Mouse (Mus musculus): ENCODE measurements at regions not wholly inside any gene's neighbourhood (a gene's known extent, or its start where the extent isn't known, plus 50 kb on each side); places are given as distances from the start of the nearest gene placed in this dataset.

DNA sequence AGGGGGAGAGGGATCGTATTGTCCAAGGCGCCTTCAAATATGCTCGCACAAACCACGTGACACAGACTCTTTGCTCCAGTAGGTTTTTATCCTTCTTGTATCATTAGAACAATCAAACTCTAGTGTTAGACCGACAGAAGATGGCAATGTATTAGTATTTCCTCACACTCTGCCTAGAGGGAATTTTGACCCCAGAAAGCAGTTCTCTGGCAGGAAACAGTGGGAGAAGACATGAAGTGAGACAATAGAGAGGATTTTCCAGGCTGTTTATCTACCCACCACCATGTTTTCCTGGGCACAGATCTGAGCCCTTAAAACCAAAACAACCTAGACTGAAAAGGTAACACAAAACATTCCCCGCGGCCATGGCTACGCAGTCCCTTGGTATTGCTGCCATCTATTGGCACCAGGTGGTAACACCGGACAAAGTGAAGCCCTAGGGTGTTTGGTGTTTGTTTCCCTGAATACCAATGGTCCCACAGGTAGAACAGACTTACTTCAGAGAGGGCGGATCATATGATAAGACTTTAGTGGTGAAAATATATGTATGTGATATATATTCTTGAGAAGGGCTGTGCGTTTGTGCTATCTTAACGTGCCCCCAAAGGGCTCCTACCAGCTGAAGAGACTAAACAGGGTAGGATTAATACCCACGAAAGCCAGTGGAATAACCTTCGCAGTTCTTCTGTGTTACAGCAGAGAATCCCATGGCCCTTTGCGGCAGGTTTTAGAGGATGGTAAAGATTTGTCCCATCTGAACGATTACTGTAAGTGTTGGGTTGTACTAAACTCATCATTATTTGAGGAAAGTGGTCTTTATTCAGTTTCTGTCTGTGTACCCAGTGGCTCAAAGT is 1430.5 kb downstream of the Slc22a22 start:
- in situ Hi-C loops (cut with MboI; ENCODE audit: low sequenced_read_pairs) = no loop called here

DNA sequence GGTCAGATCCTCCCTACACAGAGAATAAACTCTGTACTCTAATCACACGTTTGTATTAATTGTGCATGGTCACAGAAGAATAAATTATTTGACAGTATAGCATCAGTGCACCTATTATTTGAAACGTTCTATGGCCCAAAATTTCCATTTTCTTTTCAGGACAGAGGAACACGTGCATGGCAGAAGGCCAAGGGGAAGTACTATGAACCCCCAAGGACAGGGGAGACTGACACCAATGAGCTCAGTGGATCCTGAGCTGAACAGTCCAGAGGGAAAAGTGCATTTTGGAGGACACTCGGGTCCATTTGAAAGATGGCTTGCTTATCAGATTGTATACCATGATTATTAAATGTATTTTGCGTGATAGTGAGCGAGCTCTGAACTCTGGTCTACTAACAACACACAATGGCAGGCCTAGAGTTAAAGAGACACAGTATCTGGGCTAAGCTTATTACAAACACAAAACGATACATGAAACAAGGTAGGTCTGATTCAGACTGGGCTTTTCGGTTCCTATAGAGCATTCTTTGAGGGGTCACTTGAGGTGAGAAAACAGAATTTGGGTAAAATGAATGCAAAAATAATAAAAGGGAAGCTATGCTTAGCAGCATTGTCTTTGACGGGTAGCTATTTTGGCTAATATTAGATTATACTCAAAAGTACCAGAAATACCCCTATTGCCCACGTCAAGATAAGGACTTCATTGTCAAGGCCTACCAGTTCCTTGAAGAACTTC is 1431.7 kb downstream of the Slc22a22 start:
- in situ Hi-C loops (cut with MboI; ENCODE audit: low sequenced_read_pairs) = no loop called here

DNA sequence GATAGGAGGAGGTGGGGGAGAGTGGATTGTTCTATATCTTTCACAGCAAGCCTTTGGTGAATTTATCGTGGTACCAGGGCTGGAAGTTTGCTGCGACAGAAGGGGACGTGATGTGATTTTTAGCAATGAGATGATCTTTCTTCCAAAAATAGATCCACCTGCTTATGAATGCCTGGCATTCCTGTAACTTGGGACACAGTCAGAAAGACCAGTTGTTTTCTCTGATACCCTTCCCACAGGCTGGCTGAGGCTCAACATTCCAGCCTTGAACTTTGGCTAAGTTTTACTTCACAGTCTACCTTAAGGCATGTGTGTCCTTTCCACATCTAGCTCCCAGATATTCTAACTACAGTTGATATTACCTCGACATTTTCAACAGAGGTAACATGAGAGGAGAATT is 1434.1 kb downstream of the Slc22a22 start:
- in situ Hi-C loops (cut with MboI; ENCODE audit: low sequenced_read_pairs) = no loop called here

- in situ Hi-C loops (cut with MboI; ENCODE audit: low sequenced_read_pairs) = no loop called here
Measured at GRCm38 (mm10) chr15:56042449-56042848, 1435.0 kb downstream of the Slc22a22 start.

DNA sequence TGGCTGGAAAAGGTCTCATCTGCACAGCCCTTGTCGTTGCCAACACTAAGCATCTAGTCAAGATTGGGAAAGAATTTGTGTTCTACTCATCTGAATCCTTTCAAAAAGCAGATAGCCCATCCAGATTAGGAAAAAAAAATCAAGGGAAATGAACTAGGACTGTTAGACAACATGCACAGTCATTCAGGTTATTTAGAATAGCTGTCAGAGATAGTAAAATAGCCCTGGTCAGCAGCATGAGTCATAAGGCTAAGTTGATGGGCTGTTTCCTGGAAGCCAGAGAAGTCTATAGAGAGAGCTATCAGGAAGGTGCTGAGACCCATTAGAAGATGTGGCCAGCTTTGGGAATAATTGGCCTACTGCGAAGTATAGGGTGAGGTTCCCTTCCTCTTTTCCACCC is 1447.4 kb downstream of the Slc22a22 start:
- in situ Hi-C loops (cut with MboI; ENCODE audit: low sequenced_read_pairs) = no loop called here

GRCm38 (mm10) chr15:56027197-56027818 is 1450.1 kb downstream of the Slc22a22 start:
- in situ Hi-C loops (cut with MboI; ENCODE audit: low sequenced_read_pairs) = no loop called here

DNA sequence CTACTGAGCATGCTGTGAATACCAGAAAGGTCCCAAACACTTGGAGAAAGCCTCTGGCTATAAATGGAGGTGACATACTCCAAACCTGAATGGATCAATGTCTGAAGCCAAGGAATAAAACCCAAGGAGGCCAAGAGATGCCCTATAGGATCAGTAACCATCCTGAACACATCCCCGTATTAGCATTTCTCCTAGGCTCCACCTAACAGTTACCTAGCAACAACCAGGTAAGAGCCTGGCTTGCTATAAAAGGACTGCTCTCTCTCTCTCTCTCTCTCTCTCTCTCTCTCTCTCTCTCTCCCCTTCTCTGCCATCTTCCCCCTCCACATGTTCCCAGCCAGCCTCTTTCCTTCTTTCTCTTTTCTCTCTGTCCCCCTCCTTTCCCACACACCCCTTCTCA is 1452.7 kb downstream of the Slc22a22 start:
- in situ Hi-C loops (cut with MboI; ENCODE audit: low sequenced_read_pairs) = no loop called here

DNA sequence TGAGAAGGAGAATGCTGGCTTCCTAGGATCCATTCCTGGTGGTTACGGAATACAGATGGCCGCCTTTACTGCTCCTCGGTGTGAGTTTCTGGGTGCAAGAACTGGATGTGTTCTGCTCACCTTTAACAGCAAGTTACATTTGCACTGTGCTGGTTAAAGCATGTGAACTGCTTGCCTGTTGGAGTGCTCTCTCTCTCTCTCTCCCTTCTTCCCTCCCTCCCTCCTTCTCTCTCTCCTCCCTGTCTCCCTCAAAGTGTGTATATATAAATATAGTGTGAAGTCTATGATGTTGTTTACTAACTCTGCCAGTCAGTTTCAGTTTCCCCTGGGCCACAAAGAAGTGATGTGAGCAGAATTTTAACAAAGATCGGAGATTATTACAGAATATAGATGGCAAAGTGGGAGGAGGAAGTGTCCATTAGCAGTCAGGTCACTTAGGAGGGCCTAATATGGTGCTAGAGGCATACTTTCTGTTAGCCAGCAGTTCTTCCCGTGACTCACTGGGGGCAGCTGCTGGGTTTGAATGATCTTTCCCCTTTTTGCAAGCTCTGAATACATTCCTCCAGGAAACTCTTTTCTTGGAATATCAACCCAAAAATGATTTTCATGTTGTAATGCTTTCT is 1453.5 kb downstream of the Slc22a22 start:
- in situ Hi-C loops (cut with MboI; ENCODE audit: low sequenced_read_pairs) = no loop called here

DNA sequence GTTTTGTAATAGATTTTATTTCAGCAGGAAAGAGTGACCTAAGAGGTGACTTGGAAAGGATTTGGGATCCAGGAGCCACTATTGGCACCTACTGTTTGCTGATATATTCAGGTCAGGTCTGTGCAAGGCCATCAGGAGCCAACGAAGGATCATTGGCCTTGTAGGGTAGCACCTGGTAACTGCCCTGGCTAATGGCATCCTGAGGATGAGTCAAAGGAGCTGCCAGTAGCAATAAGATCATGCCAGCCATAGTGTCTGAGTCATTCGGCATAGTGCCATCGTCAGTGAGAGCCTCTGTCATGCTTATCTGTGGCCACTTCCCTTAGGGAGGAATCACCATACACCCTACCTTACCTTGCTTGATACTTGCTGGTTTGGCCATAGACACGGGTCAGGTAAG is 1455.1 kb downstream of the Slc22a22 start:
- in situ Hi-C loops (cut with MboI; ENCODE audit: low sequenced_read_pairs) = no loop called here

DNA sequence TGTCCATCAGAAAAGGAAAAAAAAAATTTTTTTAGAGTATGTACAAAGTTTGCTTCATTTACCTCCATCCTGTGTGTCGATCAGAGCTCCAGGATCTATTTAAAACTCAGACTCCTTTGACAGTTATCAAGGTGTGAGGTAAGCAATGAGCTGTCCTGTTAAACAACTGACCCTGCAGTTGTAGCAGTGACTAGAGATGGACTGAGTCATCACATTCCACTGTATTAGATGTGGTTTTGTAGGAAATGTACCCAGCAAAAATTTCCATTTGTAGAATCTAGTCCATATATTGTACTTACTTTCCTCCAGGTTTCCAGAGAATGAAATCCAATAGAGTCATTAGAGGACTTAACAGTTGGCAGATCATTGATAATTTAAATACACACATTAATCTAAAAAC is 1459.3 kb downstream of the Slc22a22 start:
- in situ Hi-C loops (cut with MboI; ENCODE audit: low sequenced_read_pairs) = no loop called here

- in situ Hi-C loops (cut with MboI; ENCODE audit: low sequenced_read_pairs) = no loop called here
Measured at GRCm38 (mm10) chr15:56017561-56017960, 1459.9 kb downstream of the Slc22a22 start.

DNA sequence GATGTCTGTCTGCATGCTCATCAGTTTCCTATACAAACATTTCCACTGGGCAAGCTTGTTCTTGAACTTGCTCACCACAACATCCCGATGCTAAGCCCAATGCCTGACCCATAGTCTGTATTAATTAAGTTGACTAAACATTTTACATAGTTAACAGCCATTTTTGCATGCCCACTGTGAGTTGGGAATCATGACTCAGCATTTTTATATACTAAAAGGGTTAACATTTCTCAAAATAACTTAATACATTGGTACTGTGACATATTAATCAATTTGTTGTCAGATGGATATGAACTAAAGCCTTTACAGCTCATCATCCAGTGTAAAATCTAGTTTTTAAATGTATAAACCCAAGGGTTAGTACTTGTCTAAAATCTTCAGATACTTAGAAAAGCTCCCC is 1461.4 kb downstream of the Slc22a22 start:
- in situ Hi-C loops (cut with MboI; ENCODE audit: low sequenced_read_pairs) = no loop called here

DNA sequence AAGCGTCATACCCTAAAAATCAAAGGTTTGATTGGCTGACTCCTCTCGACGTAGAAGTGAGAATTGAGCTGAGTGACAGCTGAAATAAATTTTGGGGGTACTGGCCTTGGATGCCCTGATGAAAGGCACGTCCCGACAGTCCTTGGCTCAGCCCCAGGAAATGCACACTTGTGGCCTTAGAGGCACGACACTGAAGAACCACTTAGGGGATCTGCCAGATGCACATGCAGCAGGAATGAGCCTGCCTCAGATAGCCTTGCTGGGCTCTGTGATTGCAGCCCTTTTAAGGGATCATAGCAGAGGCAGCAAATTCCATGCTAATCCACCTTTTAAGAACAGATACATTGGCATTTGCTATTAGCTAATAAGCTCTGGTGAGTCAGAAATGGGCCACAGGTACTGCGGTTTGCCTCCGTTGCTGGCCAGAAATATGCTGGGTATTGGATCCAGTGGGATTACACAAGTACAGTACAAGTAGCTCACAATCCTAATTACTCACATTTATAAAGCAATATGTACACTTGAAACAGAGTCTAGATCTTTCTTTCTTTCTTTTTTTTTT is 1463.3 kb downstream of the Slc22a22 start:
- in situ Hi-C loops (cut with MboI; ENCODE audit: low sequenced_read_pairs) = no loop called here

DNA sequence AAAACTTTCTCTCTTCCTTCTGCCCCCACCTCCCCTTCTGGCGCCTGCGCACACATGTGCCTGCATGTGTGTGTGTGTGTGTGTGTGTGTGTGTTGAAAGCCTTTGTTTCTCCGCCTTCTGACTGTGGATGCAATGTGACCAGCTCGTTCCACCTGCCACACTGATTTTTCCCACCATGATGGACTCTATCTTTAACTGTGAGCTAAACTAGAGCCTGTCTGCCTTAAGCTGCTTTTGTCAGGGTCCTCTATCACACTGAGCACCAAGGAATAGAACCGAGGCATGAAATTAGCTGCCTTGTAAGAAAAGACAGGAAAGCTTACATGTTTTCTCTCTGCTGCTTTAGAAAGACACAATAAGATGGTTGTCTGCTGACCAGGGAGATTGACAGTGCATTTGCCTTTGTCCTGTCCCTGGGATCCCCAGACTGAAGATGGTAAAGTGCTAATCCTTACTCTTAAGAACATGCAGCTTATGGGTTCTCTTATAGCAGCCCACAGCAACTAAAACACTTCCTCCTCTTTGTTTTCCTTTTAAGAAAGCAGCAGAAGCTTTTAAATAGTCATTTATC is 1468.7 kb downstream of the Slc22a22 start:
- in situ Hi-C loops (cut with MboI; ENCODE audit: low sequenced_read_pairs) = no loop called here

GRCm38 (mm10) chr15:56007376-56007775 is 1470.0 kb downstream of the Slc22a22 start:
- in situ Hi-C loops (cut with MboI; ENCODE audit: low sequenced_read_pairs) = no loop called here

DNA sequence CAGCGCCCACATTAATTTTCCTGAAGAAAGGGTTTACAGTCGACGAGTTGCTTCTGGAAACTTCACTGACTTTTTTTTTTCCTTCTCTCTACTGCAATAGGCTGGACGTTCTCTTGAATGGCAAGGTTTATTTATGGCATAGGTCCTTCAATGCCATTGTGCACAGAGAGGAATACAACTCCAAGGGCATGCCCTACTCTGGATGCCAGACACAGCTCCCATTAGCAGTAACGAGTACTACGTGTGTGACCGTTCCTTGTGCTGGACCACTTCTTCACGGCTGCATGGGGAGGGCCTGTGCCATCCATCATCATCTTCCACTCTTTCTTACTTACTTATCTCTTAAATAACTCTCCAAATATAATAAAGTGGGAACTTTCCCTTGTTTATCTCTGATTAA is 1472.1 kb downstream of the Slc22a22 start:
- in situ Hi-C loops (cut with MboI; ENCODE audit: low sequenced_read_pairs) = no loop called here

GRCm38 (mm10) chr15:56003921-56004320 is 1473.5 kb downstream of the Slc22a22 start:
- in situ Hi-C loops (cut with MboI; ENCODE audit: low sequenced_read_pairs) = no loop called here

DNA sequence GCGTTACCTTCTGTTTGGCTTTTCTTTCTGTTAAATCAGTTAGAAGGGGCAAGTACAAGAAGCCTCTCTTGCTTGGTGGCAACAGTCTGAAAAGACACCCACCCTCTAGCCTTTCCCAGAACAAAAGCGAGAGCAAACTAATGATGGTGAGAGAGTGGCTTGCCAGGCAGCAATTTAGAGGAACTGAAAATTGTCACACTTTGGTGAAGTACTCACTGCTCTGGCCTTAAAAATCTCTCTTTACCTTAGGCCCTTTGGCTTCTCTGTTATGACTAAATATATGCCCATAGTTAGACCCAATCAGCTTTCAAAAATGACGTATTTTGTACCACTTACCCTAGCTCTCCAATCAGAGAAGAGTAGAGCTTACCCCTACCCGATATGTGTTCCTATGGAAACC is 1477.8 kb downstream of the Slc22a22 start:
- in situ Hi-C loops (cut with MboI; ENCODE audit: low sequenced_read_pairs) = no loop called here

DNA sequence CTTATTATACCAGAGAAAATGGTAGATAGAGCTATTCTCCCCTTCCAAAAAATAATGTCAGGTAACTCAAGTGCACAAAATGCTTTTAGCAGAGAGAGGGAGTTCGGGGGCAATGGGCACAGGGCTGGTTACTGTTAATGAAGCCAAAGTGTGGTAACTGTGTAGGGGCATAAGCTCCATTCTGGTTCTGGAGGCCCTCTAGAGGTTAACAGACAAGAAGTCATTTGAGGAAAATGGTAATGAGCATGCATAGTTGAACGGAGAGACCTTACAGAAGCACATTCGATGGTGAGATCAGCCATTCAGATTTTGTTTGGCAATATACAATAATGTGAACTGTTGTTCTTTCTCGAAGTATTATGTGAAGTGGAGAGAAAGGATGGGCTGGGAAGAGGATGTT is 1479.4 kb downstream of the Slc22a22 start:
- in situ Hi-C loops (cut with MboI; ENCODE audit: low sequenced_read_pairs) = no loop called here

DNA sequence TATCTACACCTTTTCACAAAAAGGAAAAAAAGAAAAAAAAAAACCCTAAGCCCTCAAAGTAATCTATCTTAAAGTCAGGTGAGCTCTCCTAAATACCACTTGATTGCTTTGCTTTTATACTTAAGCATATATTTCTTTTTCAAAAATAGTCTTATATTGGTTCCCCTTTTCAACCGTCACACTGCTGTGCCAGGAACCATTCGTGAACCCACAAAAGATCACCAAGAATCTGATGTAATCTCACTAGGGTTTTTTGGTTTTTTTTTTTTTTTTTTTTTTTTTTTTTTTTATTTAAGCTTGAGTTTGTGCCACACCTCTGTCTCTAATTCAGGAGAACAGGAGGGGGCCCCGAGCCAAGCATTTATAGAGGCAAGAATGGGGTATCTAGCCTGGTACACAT is 1482.7 kb downstream of the Slc22a22 start:
- in situ Hi-C loops (cut with MboI; ENCODE audit: low sequenced_read_pairs) = no loop called here

DNA sequence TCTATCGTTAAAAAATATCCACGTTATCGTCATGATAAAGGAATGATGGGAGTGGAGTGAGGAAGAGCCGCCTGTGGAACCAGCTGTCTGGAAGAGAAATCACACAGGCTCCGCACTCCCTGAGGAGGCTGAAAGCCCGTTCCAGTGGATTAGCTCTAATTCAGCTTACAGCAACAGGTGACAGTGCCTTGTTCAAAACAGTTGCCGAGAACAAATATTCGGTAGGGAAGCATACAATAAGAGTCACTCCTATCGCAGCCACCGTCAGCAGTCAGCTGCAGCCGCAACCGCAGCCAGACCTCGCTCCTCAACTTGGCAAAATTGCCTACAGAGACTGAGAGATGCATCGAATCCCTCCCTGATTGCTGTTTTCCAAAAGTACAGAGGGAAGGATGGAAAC is 1501.6 kb downstream of the Slc22a22 start:
- in situ Hi-C loops (cut with MboI; ENCODE audit: low sequenced_read_pairs) = no loop called here
